9 mouse cellular contexts compared by ENCODE assay signal in the genomic region with DNA sequence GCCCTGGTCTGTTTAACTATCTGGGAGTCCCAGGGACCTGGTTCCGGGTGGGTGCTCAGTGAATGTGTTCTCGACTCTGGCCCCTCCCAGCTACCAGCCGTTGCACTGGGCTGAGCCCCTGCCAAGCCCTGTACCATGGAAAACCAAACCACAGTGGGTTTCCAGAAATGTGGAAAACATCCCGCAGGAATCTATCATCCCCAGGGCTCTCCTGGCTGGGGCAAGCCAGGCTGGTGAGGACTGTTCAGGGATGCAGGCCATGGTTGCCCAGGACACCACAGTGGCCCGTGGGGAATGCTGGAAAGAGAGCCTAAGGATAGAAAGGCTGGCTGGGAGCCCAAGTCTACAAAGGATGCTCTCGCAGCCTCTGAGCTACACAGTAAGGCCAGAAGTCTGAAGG.
DNase-seq lines count a peak whose midpoint lies in the region; ATAC-seq lines count a peak whose summit lies in the region.
"Had no signal": no experiment of that assay in that cellular context is flagged by ENCODE, and none has a peak within 500 bp of the region (broad histone marks: within the 10 kb centered on the region; RNA-seq: fewer than 3 reads in every experiment).

No protein-coding gene starts in this region.

- ATAC-seq in forebrain, embryonic 11.5 days (replicated peaks; ENCODE audit: low FRiP score) = 0 out of 2 replicates have a peak, but pooled peaks have one; percentile 36
- ATAC-seq in forebrain, embryonic 15.5 days (replicated peaks) = peak; percentile 83
- ATAC-seq in intestine, embryonic 16.5 days = no peak

- H3K4me1 ChIP-seq in forebrain, embryonic 11.5 days (replicated peaks; ENCODE audit: control insufficient read depth, insufficient read depth, low read length) = no peaks in the 10 kb centered on the region
- H3K4me1 ChIP-seq in forebrain, embryonic 10.5 days = no peaks in the 10 kb centered on the region; the same call in 1 of the 2 replicates
- peaks cover 15% of the 10 kb centered on the region; the same call in 1 of the 2 replicates for H3K4me1 ChIP-seq in forebrain, embryonic 15.5 days
- peaks cover 11% of the 10 kb centered on the region for H3K4me1 ChIP-seq in midbrain, embryonic 10.5 days
- H3K4me1 ChIP-seq in intestine, embryonic 16.5 days (ENCODE audit: control insufficient read depth, insufficient read depth, low read length) = no peaks in the 10 kb centered on the region

- no peaks in the 10 kb centered on the region for H3K27me3 ChIP-seq in forebrain, embryonic 11.5 days (ENCODE audit: control insufficient read depth, insufficient read depth, low read length)
- no peaks in the 10 kb centered on the region for H3K27me3 ChIP-seq in forebrain, embryonic 10.5 days (ENCODE audit: poor library complexity, severe bottlenecking)
- H3K27me3 ChIP-seq in forebrain, embryonic 15.5 days = no peaks in the 10 kb centered on the region
- no peaks in the 10 kb centered on the region for H3K27me3 ChIP-seq in midbrain, embryonic 10.5 days (ENCODE audit: low read depth, poor library complexity, severe bottlenecking)
- no peaks in the 10 kb centered on the region for H3K27me3 ChIP-seq in intestine, embryonic 16.5 days (replicated peaks; ENCODE audit: control insufficient read depth, insufficient read depth, low read length)

- no peak overlapping the region for H3K4me2 ChIP-seq in forebrain, embryonic 11.5 days (ENCODE audit: low read depth, low read length, severe bottlenecking)
- H3K4me2 ChIP-seq in forebrain, embryonic 15.5 days (replicated peaks) = no peak overlapping the region
- no peak overlapping the region for H3K4me2 ChIP-seq in intestine, embryonic 16.5 days (ENCODE audit: low read depth, low read length)

- 73% methylated on average over 6 of the region's 6 CpGs for WGBS in forebrain, embryonic 11.5 days
- WGBS in forebrain, embryonic 10.5 days = 86% methylated on average over 6 of the region's 6 CpGs
- 38% methylated on average over 6 of the region's 6 CpGs for WGBS in forebrain, embryonic 15.5 days
- WGBS in midbrain, embryonic 10.5 days = 59% methylated on average over 6 of the region's 6 CpGs
- 78% methylated on average over 6 of the region's 6 CpGs for WGBS in intestine, embryonic 16.5 days

- H3K36me3 ChIP-seq in forebrain, embryonic 11.5 days (ENCODE audit: control insufficient read depth, insufficient read depth, low read length) = no peaks in the 10 kb centered on the region
- no peaks in the 10 kb centered on the region for H3K36me3 ChIP-seq in forebrain, embryonic 10.5 days (replicated peaks)
- no peaks in the 10 kb centered on the region for H3K36me3 ChIP-seq in forebrain, embryonic 15.5 days
- H3K36me3 ChIP-seq in midbrain, embryonic 10.5 days = no peaks in the 10 kb centered on the region
- no peaks in the 10 kb centered on the region for H3K36me3 ChIP-seq in intestine, embryonic 16.5 days (ENCODE audit: control insufficient read depth, insufficient read depth, low read length)

- H3K4me3 ChIP-seq in forebrain, embryonic 11.5 days (ENCODE audit: low read depth, low read length) = no peak overlapping the region
- H3K4me3 ChIP-seq in forebrain, embryonic 10.5 days = no peak overlapping the region
- no peak overlapping the region for H3K4me3 ChIP-seq in forebrain, embryonic 15.5 days
- no peak overlapping the region for H3K4me3 ChIP-seq in midbrain, embryonic 10.5 days
- no peak overlapping the region for H3K4me3 ChIP-seq in intestine, embryonic 16.5 days (ENCODE audit: low read length)

- H3K9me3 ChIP-seq in forebrain, embryonic 11.5 days (ENCODE audit: control insufficient read depth, low read length) = no peaks in the 10 kb centered on the region
- no peaks in the 10 kb centered on the region for H3K9me3 ChIP-seq in forebrain, embryonic 10.5 days
- H3K9me3 ChIP-seq in forebrain, embryonic 15.5 days = no peaks in the 10 kb centered on the region
- H3K9me3 ChIP-seq in midbrain, embryonic 10.5 days (replicated peaks) = no peaks in the 10 kb centered on the region
- no peaks in the 10 kb centered on the region for H3K9me3 ChIP-seq in intestine, embryonic 16.5 days (ENCODE audit: control insufficient read depth, low read length)

- DNase-seq in forebrain, embryonic 11.5 days (ENCODE audit: low spot score) = no peak
- DNase-seq in forebrain, embryonic 10.5 days (ENCODE audit: extremely low spot score, low spot score) = no peak
- peak; percentile 36 for DNase-seq in NIH3T3 (ENCODE audit: low read depth)
- peak; percentile 58 for DNase-seq in midbrain, embryonic 10.5 days (ENCODE audit: low spot score)
- no peak for DNase-seq in ovary, postnatal 36 days (ENCODE audit: low spot score)
- no peak for DNase-seq in thymus, postnatal 0 days (ENCODE audit: low spot score)
- DNase-seq: gastrocnemius, postnatal 36 days had no signal

- no peak overlapping the region for H3K9ac ChIP-seq in forebrain, embryonic 11.5 days (ENCODE audit: low read length)
- H3K9ac ChIP-seq in forebrain, embryonic 15.5 days (replicated peaks) = no peak overlapping the region
- H3K9ac ChIP-seq in intestine, embryonic 16.5 days (ENCODE audit: low read depth, low read length) = no peak overlapping the region

- H3K27ac ChIP-seq in forebrain, embryonic 11.5 days (ENCODE audit: low read depth, low read length) = no peak overlapping the region
- no peak overlapping the region for H3K27ac ChIP-seq in forebrain, embryonic 10.5 days
- H3K27ac ChIP-seq in forebrain, embryonic 15.5 days (replicated peaks) = 0 out of 2 replicates have a peak overlapping the region, but pooled peaks have one; percentile 4
- H3K27ac ChIP-seq in midbrain, embryonic 10.5 days (replicated peaks) = peak overlapping the region; percentile 34
- no peak overlapping the region for H3K27ac ChIP-seq in intestine, embryonic 16.5 days (ENCODE audit: low read length)

Comparison
In these comparisons a context has a peak if more than half of its experiments do, and no peak if none do; other contexts are left out.
1. H3K27ac ChIP-seq: peak in forebrain, embryonic 15.5 days (single experiment) and midbrain, embryonic 10.5 days (single experiment); none in forebrain, embryonic 11.5 days (single experiment), forebrain, embryonic 10.5 days (single experiment) and intestine, embryonic 16.5 days (single experiment).
2. DNase-seq: peak in NIH3T3 (single experiment) and midbrain, embryonic 10.5 days (single experiment); none in forebrain, embryonic 11.5 days (single experiment), forebrain, embryonic 10.5 days (single experiment), ovary, postnatal 36 days (single experiment) and thymus, postnatal 0 days (single experiment).